Mouse (Mus musculus): Measurements from ENCODE around the gene Son. TPM values are rescaled to one million over a fixed set of nuclear protein-coding genes. Genes with fewer than 3 reads are reported as not detected.

Gene Son
- 110 and 111 TPM in 2 replicates for polyA plus RNA-seq (2016; fragmentation: Nextera tagmentation; extraction: Ambion mirVana)

- H3K27me3 ChIP-seq (ENCODE audit: poor library complexity, severe bottlenecking) = no peaks in the 10 kb centered on the region
- no peaks in the 10 kb centered on the region for H3K9me3 ChIP-seq
- H3K36me3 ChIP-seq (replicated peaks) = peaks cover 33% of the 10 kb centered on the region
- WGBS = under 1% methylated on average over 69 of the region's 70 CpGs
- peak; percentile 96 for DNase-seq (ENCODE audit: extremely low spot score, low spot score)
- peak within 1 kb of the TSS; percentile 87 for H3K4me3 ChIP-seq
- peaks cover 33% of the 10 kb centered on the region for H3K4me1 ChIP-seq
- peak within 1 kb of the TSS; percentile 99 for H3K27ac ChIP-seq
Measured at GRCm38 (mm10) chr16:91647461-91648219, at the start of gene Son. TSS of gene Son (plus strand) at chr16:91647506.

GRCm38 (mm10) chr16:91597672-91598010, 49.7 kb upstream of the Son start, which contains the start of gene Tmem50b:
TSS of gene Tmem50b (minus strand) at chr16:91597800.
- Histone ChIP-seq H3K27me3 (ENCODE audit: poor library complexity, severe bottlenecking) (peaks cover 40% of the 10 kb centered on the region), H3K4me3 (peak within 1 kb of the TSS; percentile 75), H3K36me3 (replicated peaks) (no peaks in the 10 kb centered on the region), H3K9me3 (no peaks in the 10 kb centered on the region), H3K27ac (peak within 1 kb of the TSS; percentile 86), H3K4me1 (peaks cover 25% of the 10 kb centered on the region)
- peak; percentile 98 for DNase-seq (ENCODE audit: extremely low spot score, low spot score)
- WGBS = 0% methylated on average over 34 of the region's 34 CpGs

GRCm38 (mm10) chr16:91599242-91599641, 48.1 kb upstream of the Son start:
- Histone ChIP-seq H3K9me3 (no peaks in the 10 kb centered on the region), H3K36me3 (replicated peaks) (no peaks in the 10 kb centered on the region), H3K4me1 (peaks cover 23% of the 10 kb centered on the region), H3K27me3 (ENCODE audit: poor library complexity, severe bottlenecking) (peaks cover 40% of the 10 kb centered on the region), H3K4me3 (no peak overlapping the region), H3K27ac (no peak overlapping the region)
- no peak for DNase-seq (ENCODE audit: extremely low spot score, low spot score)

GRCm38 (mm10) chr16:91601081-91601480, 46.2 kb upstream of the Son start:
- no peak for DNase-seq (ENCODE audit: extremely low spot score, low spot score)
- WGBS = 86% methylated on average over 4 of the region's 4 CpGs
- H3K9me3 ChIP-seq = no peaks in the 10 kb centered on the region
- no peak overlapping the region for H3K27ac ChIP-seq
- H3K27me3 ChIP-seq (ENCODE audit: poor library complexity, severe bottlenecking) = peaks cover 28% of the 10 kb centered on the region
- H3K4me1 ChIP-seq = peaks cover 18% of the 10 kb centered on the region
- no peaks in the 10 kb centered on the region for H3K36me3 ChIP-seq (replicated peaks)
- no peak overlapping the region for H3K4me3 ChIP-seq

- 81% methylated on average over 9 of the region's 9 CpGs for WGBS
- Histone ChIP-seq H3K36me3 (replicated peaks) (no peaks in the 10 kb centered on the region), H3K4me1 (peaks cover 14% of the 10 kb centered on the region), H3K27ac (no peak overlapping the region), H3K4me3 (no peak overlapping the region), H3K27me3 (ENCODE audit: poor library complexity, severe bottlenecking) (peaks cover 22% of the 10 kb centered on the region), H3K9me3 (no peaks in the 10 kb centered on the region)
- no peak for DNase-seq (ENCODE audit: extremely low spot score, low spot score)
Measured at GRCm38 (mm10) chr16:91601693-91602092, 45.6 kb upstream of the Son start.

GRCm38 (mm10) chr16:91605156-91605555, 42.1 kb upstream of the Son start:
- no peaks in the 10 kb centered on the region for H3K9me3 ChIP-seq
- WGBS = 88% methylated on average over 6 of the region's 6 CpGs
- H3K4me3 ChIP-seq = no peak overlapping the region
- no peaks in the 10 kb centered on the region for H3K27me3 ChIP-seq (ENCODE audit: poor library complexity, severe bottlenecking)
- H3K27ac ChIP-seq = no peak overlapping the region
- H3K4me1 ChIP-seq = no peaks in the 10 kb centered on the region
- no peak for DNase-seq (ENCODE audit: extremely low spot score, low spot score)
- H3K36me3 ChIP-seq (replicated peaks) = no peaks in the 10 kb centered on the region

- WGBS = 93% methylated on average over 8 of the region's 8 CpGs
- DNase-seq (ENCODE audit: extremely low spot score, low spot score) = no peak
Measured at GRCm38 (mm10) chr16:91606958-91607357, 40.3 kb upstream of the Son start.

GRCm38 (mm10) chr16:91609501-91610245, 37.6 kb upstream of the Son start:
- H3K27me3 ChIP-seq (ENCODE audit: poor library complexity, severe bottlenecking) = no peaks in the 10 kb centered on the region
- no peaks in the 10 kb centered on the region for H3K4me1 ChIP-seq
- no peaks in the 10 kb centered on the region for H3K9me3 ChIP-seq
- H3K4me3 ChIP-seq = no peak overlapping the region
- H3K27ac ChIP-seq = no peak overlapping the region
- WGBS = 84% methylated on average over 9 of the region's 9 CpGs
- no peaks in the 10 kb centered on the region for H3K36me3 ChIP-seq (replicated peaks)
- DNase-seq (ENCODE audit: extremely low spot score, low spot score) = no peak

More at GRCm38 (mm10) chr16:91606958-91607357, 40.3 kb upstream of the Son start:
- Histone ChIP-seq H3K4me1 (no peaks in the 10 kb centered on the region), H3K27ac (no peak overlapping the region), H3K9me3 (no peaks in the 10 kb centered on the region), H3K27me3 (ENCODE audit: poor library complexity, severe bottlenecking) (no peaks in the 10 kb centered on the region), H3K36me3 (replicated peaks) (no peaks in the 10 kb centered on the region), H3K4me3 (no peak overlapping the region)

GRCm38 (mm10) chr16:91611248-91611647, 36.1 kb upstream of the Son start:
- H3K4me1 ChIP-seq = no peaks in the 10 kb centered on the region
- 69% methylated on average over 11 of the region's 11 CpGs for WGBS

GRCm38 (mm10) chr16:91612525-91612924, 34.8 kb upstream of the Son start:
- Histone ChIP-seq H3K36me3 (replicated peaks) (no peaks in the 10 kb centered on the region), H3K27me3 (ENCODE audit: poor library complexity, severe bottlenecking) (peaks cover 10% of the 10 kb centered on the region), H3K4me3 (no peak overlapping the region), H3K9me3 (no peaks in the 10 kb centered on the region), H3K27ac (no peak overlapping the region), H3K4me1 (no peaks in the 10 kb centered on the region)
- WGBS = 86% methylated on average over 5 of the region's 5 CpGs
- no peak for DNase-seq (ENCODE audit: extremely low spot score, low spot score)

More at GRCm38 (mm10) chr16:91611248-91611647, 36.1 kb upstream of the Son start:
- Histone ChIP-seq H3K27me3 (ENCODE audit: poor library complexity, severe bottlenecking) (no peaks in the 10 kb centered on the region), H3K27ac (no peak overlapping the region), H3K4me3 (no peak overlapping the region), H3K36me3 (replicated peaks) (no peaks in the 10 kb centered on the region), H3K9me3 (no peaks in the 10 kb centered on the region)
- DNase-seq (ENCODE audit: extremely low spot score, low spot score) = no peak

GRCm38 (mm10) chr16:91614552-91614951, 32.8 kb upstream of the Son start:
- no peak overlapping the region for H3K4me3 ChIP-seq
- no peaks in the 10 kb centered on the region; the same call in 1 of the 2 replicates for H3K36me3 ChIP-seq (replicated peaks)
- peaks cover 16% of the 10 kb centered on the region for H3K27me3 ChIP-seq (ENCODE audit: poor library complexity, severe bottlenecking)
- H3K9me3 ChIP-seq = no peaks in the 10 kb centered on the region
- no peak for DNase-seq (ENCODE audit: extremely low spot score, low spot score)
- peaks cover 6% of the 10 kb centered on the region for H3K4me1 ChIP-seq
- 92% methylated on average over 6 of the region's 6 CpGs for WGBS
- H3K27ac ChIP-seq = no peak overlapping the region

GRCm38 (mm10) chr16:91618511-91619501, 28.5 kb upstream of the Son start, which contains the start of gene Dnajc28:
TSS of gene Dnajc28 (minus strand) at chr16:91619026.
- Histone ChIP-seq H3K36me3 (replicated peaks) (peaks cover 42% of the 10 kb centered on the region), H3K4me1 (peaks cover 6% of the 10 kb centered on the region), H3K27me3 (ENCODE audit: poor library complexity, severe bottlenecking) (peaks cover 16% of the 10 kb centered on the region), H3K4me3 (peak within 1 kb of the TSS; percentile 80), H3K27ac (peak within 1 kb of the TSS; percentile 81), H3K9me3 (no peaks in the 10 kb centered on the region)
- 10% methylated on average over 39 of the region's 39 CpGs for whole genome bisulfite sequencing
- DNase-seq (ENCODE audit: extremely low spot score, low spot score) = peak; percentile 75

Data from forebrain, embryonic 10.5 days (tissue).